Mouse (Mus musculus) olfactory bulb, adult 2 months (tissue): Measurements from ENCODE around the gene Cd163l1. TPM values are rescaled to one million over a fixed set of nuclear protein-coding genes. Genes with fewer than 3 reads are reported as not detected.

Experiments
- H3K27ac ChIP-seq: fragments of 200-500 bp; 2 replicates; pipeline ENCODE4 v1.5.1; 2012; ENCODE audit warnings: low read depth, low read length; ENCODE audit not compliant: insufficient read depth
- H3K4me1 ChIP-seq: fragments of 200-500 bp; 2 replicates; pipeline ENCODE4 v1.6.1; 2012; ENCODE audit warnings: low read length; ENCODE audit not compliant: control insufficient read depth, insufficient read depth
- H3K4me3 ChIP-seq: fragments of 200-500 bp; 2 replicates; pipeline ENCODE4 v1.5.1; 2012; ENCODE audit warnings: mild to moderate bottlenecking, low read depth, low read length, moderate library complexity; ENCODE audit not compliant: insufficient read depth
- CTCF ChIP-seq: fragments of 200-500 bp; IDR thresholded peaks from 2 replicates; pipeline ENCODE4 v1.5.1; 2012; ENCODE audit warnings: low read depth, mild to moderate bottlenecking, low read length, moderate library complexity; ENCODE audit not compliant: insufficient read depth
- POLR2A ChIP-seq: fragments of 200-500 bp; IDR thresholded peaks from 2 replicates; pipeline ENCODE4 v1.6.1; 2012; ENCODE audit warnings: mild to moderate bottlenecking, low read depth, low read length, moderate library complexity; ENCODE audit not compliant: insufficient read depth
- WGBS: fragments of 180-500 bp; shearing (Covaris S2); methylation state at CpG from one replicate; pipeline ENCODE4 v1.1.7; 2018; 5-methylcytosine and 5-hydroxymethylcytosine counted together
- polyA plus RNA-seq: library from polyadenylated mRNA; stranded (reverse); fragments of >200 nt; gene quantifications from 2 replicates; pipeline ENCODE4 v1.2.4, GENCODE M21; 2012; ENCODE audit warnings: low replicate concordance; ENCODE audit not compliant: missing spikeins, insufficient read depth, insufficient read length

The Cd163l1 gene
- polyA plus RNA-seq, 1 experiment: not detected

DNA sequence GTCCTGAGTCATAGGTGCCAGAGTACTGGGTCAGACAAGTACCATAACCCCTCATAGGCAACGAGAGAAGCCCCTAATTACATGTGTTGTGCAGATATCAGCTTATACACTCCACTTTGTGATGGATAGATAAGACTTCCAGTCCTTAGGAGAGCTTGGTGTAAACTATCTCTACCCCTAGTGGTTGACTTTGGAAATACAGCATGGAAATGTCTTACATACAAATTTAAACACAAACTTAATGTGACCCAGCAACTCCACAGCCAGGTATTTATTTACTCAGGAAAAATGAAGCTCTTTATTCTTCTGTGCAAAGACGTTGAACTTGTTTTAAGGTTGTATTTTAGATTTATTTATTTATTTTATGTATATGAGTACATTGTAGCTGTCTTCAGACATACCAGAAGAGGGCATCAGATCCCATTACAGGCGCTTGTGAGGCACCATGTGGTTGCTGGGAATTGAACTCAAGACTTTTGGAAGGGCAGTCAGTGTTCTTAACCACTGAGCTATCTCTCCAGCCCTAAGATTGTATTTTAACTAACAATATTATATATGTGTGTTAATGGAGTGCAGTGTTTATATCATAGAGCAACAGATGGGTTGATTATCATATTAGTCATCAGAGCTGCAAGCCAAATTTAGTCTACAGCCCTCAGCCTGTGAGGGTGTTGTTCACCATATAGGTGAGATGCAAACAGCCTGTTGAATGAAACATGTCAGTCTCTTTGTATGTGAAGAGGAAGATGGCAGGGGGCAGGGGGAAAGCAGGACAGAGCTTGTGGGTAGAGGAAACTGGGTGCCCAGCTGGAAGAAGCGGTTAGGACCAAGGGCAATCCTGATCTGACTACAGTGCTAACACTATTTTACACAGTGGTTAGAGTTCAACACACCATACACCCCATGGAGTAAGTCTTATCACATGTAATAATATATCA, 29.4 kb upstream of the Cd163l1 start:
- 60% methylated on average over 4 of the region's 4 CpGs for WGBS

DNA sequence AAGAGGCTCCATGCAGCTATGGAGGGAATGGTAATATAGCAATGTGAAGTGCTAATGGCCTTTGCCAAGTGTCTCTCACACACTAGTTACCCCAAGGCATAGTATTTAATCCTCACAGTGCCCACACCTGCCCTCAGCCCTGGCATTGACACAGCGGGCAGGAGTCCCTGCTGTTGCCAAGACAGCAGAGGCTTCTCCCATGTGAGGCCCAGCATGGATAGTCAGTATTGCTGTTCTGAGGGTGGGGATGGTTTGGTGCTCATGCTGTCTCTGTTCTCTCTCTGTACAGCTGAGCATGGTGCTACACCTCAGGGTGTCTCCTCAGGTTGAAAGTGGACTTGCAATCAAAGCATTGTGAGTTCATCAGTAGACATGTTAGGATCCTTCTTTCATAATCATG, 27.6 kb upstream of the Cd163l1 start:
- Histone ChIP-seq H3K4me1 (no peaks in the 10 kb centered on the region), H3K4me3 (no peak overlapping the region), H3K27ac (no peak overlapping the region)
- WGBS: 82% methylated on average over 1 of the region's 1 CpGs
- TF ChIP-seq POLR2A (no peak), CTCF (no peak)

More for the DNA sequence above, 29.4 kb upstream of the Cd163l1 start:
- Histone ChIP-seq H3K27ac (no peak overlapping the region), H3K4me3 (no peak overlapping the region), H3K4me1 (no peaks in the 10 kb centered on the region)
- TF ChIP-seq CTCF (no peak), POLR2A (no peak)

DNA sequence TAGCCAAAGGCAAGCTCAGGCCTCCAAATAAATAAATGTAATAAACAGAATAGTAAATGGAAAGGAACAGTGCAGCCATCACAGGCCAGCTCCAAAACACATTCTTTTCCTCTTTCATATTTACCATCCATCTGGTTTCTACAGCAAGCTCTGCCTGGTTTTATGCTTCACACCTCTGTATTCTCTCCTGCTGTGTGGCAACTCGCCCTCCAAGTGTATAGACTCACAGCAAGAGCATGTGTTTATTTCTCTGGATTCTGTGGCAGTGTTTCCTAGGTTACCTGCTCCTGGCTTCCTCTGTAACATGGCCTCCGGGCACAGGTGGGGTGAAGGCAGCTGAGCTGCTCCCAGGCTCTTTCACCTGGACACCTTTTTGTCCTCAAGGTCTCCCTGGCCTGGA, 25.6 kb upstream of the Cd163l1 start:
- Histone ChIP-seq H3K4me3 (no peak overlapping the region), H3K27ac (no peak overlapping the region), H3K4me1 (no peaks in the 10 kb centered on the region)
- TF ChIP-seq CTCF: no peak
- no peak for TF ChIP-seq POLR2A
- 66% methylated on average over 2 of the region's 2 CpGs for WGBS

DNA sequence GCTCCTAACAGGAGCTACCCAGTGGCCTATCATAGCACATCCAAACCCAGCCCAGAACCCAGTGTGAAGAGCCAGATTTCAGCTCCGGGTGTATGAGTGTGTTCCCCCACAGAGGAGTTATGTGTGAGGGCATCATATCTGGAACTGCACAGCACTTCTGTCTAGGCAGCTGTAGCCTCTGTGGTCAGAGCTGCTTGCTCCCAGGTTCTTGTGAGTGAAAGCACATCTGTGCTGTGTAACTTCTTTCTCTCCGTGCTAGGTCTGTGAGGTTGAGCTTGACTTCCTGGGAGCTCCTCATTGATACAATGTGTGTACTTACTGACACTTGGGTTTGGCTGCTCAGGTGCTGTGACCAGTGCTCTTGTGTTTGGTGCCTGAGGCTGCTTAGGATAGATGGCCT, 25.2 kb upstream of the Cd163l1 start:
- TF ChIP-seq POLR2A: no peak
- TF ChIP-seq CTCF: no peak
- H3K4me3 ChIP-seq: no peak overlapping the region
- WGBS: 78% methylated on average over 2 of the region's 2 CpGs
- no peaks in the 10 kb centered on the region for H3K4me1 ChIP-seq
- no peak overlapping the region for H3K27ac ChIP-seq

DNA sequence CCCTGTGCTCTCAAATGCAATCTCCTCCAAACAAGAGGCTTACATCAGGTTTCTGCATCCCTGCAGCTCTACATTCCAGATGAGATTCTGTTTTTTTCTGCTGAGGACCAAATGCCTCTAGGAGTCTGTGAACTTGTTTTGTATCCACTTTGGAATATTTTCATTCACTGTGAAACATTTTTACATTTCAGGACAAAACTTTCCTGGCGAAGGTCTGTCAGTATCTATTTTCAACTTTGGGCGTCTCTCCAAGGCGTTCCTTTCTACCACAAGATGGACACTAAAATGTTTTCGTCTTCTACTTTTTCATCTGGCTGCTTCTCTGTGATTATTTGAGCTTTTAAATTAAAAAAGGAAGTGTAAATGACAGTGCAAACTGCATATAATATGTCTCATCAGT, 24.0 kb upstream of the Cd163l1 start:
- Histone ChIP-seq H3K27ac (no peak overlapping the region), H3K4me1 (no peaks in the 10 kb centered on the region), H3K4me3 (no peak overlapping the region)
- WGBS: 79% methylated on average over 4 of the region's 4 CpGs
- no peak for TF ChIP-seq CTCF
- TF ChIP-seq POLR2A: no peak

DNA sequence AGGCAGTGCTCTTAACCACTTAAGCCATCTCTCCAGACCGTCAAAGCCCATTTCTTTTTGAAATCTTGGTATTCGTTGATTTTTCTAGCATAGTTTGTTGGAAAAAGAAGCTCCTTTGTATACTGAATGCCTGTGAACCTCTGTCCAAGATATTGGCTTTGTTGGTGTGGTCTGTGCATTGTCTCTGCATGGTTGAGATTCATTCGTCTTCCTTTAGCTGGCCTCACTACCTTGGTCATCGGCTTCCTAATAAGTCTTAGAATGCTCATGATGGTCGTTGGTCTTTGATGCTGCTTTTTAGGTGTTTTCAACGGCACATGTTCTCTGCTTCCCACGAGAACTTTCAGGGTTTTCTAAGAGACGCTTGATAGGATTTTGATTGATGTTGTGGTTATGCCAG, 22.1 kb upstream of the Cd163l1 start:
- Histone ChIP-seq H3K27ac (no peak overlapping the region), H3K4me3 (no peak overlapping the region), H3K4me1 (no peaks in the 10 kb centered on the region)
- TF ChIP-seq POLR2A: no peak
- no peak for TF ChIP-seq CTCF
- 78% methylated on average over 8 of the region's 8 CpGs for WGBS

DNA sequence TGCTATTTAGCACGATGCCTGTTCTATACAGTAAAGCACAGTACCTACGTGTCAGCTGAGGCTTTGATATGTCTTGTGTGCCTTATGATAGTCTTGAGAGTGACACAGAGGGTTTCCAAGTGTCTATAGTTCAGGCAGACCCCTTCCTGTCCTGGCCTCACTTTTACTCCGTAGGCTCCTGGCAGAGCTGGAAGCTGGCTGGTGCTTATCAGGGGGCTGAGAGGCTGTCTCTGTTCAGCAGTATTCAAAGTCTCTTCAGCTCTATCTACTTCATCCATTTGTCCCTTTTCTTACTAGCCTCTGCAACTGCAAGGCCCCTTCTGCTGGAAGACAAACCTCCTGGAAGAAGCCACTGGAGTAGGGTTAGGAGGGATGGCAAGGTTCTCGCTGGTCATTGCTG, 17.0 kb upstream of the Cd163l1 start:
- no peak for TF ChIP-seq CTCF
- TF ChIP-seq POLR2A: no peak
- 92% methylated on average over 4 of the region's 4 CpGs for WGBS
- no peak overlapping the region for H3K4me3 ChIP-seq
- no peaks in the 10 kb centered on the region for H3K4me1 ChIP-seq
- no peak overlapping the region for H3K27ac ChIP-seq

DNA sequence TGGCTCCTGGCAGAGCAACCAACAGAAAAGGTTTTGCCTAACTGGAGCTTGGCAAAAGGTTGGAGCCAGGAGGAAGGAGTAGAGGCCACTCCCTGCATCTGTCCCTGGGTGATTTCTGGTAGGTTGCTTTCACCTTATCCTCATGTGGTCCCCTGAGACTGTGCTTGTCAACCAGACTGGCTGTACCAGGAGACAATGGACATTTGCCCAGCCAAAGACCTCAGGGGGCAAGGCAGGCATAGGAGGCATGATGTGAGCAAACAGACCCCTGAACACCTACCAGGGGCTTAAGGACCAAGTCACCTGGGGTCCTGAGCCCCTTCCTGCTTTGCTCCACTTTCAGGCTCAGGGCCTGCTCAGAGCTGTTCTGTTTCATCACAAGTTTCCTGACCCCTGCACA, 12.2 kb upstream of the Cd163l1 start, which contains the start of gene Olfr524:
Olfr524 (minus strand) TSS at position 101 of the 400 bp plus-strand sequence.
- Histone ChIP-seq H3K27ac (no peak within 1 kb of the TSS), H3K4me3 (no peak within 1 kb of the TSS), H3K4me1 (no peaks in the 10 kb centered on the region)
- no peak for TF ChIP-seq POLR2A

DNA sequence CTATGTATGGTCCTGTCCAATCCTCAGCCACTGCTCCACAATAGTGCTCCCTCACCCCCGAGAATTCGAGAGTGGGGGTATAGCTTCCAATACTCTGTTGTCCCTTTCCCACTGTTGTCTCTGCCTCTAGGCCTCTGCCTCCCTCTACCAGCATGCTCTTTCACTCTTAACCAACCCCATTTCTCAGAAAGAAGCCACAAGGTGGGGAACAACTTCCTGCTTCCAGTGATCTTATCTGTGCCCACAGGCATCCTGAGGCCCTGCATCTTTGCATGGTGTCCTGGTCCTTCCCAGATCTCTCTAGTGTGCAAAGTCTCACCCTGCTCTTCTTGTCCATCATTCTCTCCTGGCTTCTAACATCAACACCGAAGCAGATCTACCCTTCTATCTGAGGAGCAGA, 11.2 kb upstream of the Cd163l1 start:
- no peaks in the 10 kb centered on the region for H3K4me1 ChIP-seq
- TF ChIP-seq POLR2A: no peak
- no peak for TF ChIP-seq CTCF
- no peak overlapping the region for H3K27ac ChIP-seq
- H3K4me3 ChIP-seq: no peak overlapping the region
- 82% methylated on average over 3 of the region's 3 CpGs for WGBS

DNA sequence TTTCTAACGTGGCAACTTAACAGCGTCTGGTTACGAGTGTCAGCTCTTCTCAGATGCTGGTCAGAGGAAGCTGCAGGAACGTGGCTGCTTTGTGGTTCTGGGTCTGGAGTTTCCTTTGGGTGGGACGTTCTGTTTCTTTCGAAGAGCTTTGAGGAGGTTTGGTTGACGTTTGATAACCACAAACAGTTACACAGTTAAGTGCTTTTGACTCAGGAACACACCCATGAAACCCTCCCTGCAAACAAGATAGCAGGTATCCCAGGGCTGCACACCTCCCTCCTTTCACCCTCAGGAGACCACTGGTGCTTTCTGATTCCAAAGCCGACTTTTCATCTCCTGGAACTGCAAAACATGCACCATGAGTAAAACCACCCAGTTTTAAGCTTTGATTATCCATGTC, 9.9 kb upstream of the Cd163l1 start:
- Histone ChIP-seq H3K27ac (no peak overlapping the region), H3K4me1 (no peaks in the 10 kb centered on the region), H3K4me3 (no peak overlapping the region)
- TF ChIP-seq CTCF (no peak), POLR2A (no peak)
- 74% methylated on average over 8 of the region's 8 CpGs for WGBS

DNA sequence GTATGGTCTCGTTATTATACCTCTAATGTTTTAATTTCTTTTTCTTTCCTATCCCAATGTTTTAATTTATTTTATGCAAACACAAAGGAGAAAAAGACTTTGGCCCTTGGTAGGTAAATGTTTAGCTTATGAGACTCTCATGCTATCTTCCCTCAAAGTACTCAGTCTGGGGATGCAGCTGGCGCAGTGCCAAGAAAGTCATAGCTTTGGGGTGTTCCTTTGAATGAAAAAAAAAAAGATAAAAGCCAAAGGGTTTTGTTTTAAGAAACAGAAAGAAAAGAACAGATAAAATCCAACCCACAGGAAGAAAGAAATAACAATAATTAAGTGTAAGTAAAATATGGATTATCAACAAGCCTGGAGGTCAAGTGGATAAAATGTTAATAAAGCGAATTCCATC, 9.4 kb upstream of the Cd163l1 start:
- TF ChIP-seq CTCF: no peak
- no peak for TF ChIP-seq POLR2A
- 78% methylated on average over 3 of the region's 3 CpGs for WGBS
- H3K27ac ChIP-seq: no peak overlapping the region

More for the DNA sequence above, 9.4 kb upstream of the Cd163l1 start:
- Histone ChIP-seq H3K4me3 (no peak overlapping the region), H3K4me1 (no peaks in the 10 kb centered on the region)
